Mouse (Mus musculus) hindbrain, embryonic 16.5 days (tissue): ENCODE measurements around the gene Pitpnc1. TPM values are rescaled to one million over a fixed set of nuclear protein-coding genes. Genes with fewer than 3 reads are reported as not detected.

Experiments used
- ATAC-seq: fragments of 200-750 bp; cut with Nextera tagmentation; 2 replicates; pipeline ENCODE4 v1.8.0; 2017; ENCODE audit warnings: moderate TSS enrichment, moderate library complexity
- H3K27ac ChIP-seq: fragments of 300-500 bp; sonication (generic); 2 replicates; pipeline ENCODE4 v1.5.1; 2014; ENCODE audit warnings: low read depth, mild to moderate bottlenecking, control low read depth, low read length, moderate library complexity
- H3K27me3 ChIP-seq: fragments of 300-500 bp; sonication (generic); replicated peaks from 2 replicates; pipeline ENCODE4 v1.6.1; 2014; ENCODE audit warnings: low read length; ENCODE audit not compliant: control insufficient read depth, insufficient read depth
- H3K36me3 ChIP-seq: fragments of 300-500 bp; sonication (generic); 2 replicates; pipeline ENCODE4 v1.6.1; 2014; ENCODE audit warnings: mild to moderate bottlenecking, low read length, moderate library complexity, mixed read lengths; ENCODE audit not compliant: control insufficient read depth, insufficient read depth
- H3K4me1 ChIP-seq: fragments of 300-500 bp; sonication (generic); 2 replicates; pipeline ENCODE4 v1.6.1; 2014; ENCODE audit warnings: low read depth, low read length; ENCODE audit not compliant: control insufficient read depth, insufficient read depth
- H3K4me2 ChIP-seq: fragments of 300-500 bp; sonication (generic); 2 replicates; pipeline ENCODE4 v1.6.1; 2014; ENCODE audit warnings: mild to moderate bottlenecking, low read length, control low read depth, moderate library complexity
- H3K4me3 ChIP-seq: fragments of 300-500 bp; sonication (generic); 2 replicates; pipeline ENCODE4 v1.5.1; 2014; ENCODE audit warnings: mild to moderate bottlenecking, low read length, control low read depth, moderate library complexity
- H3K9ac ChIP-seq: fragments of 300-500 bp; sonication (generic); 2 replicates; pipeline ENCODE4 v1.6.1; 2014; ENCODE audit warnings: low read depth, mild to moderate bottlenecking, control low read depth, low read length, moderate library complexity
- H3K9me3 ChIP-seq: fragments of 300-500 bp; sonication (generic); 2 replicates; pipeline ENCODE4 v1.6.1; 2014; ENCODE audit warnings: mild to moderate bottlenecking, low read length, moderate library complexity; ENCODE audit not compliant: control insufficient read depth
- WGBS: fragments of 180-500 bp; shearing (Covaris S2); extraction: QIAGEN DNeasy Blood & Tissue Kit; methylation state at CpG from one replicate; pipeline ENCODE4 v1.1.7; 2014; 5-methylcytosine and 5-hydroxymethylcytosine counted together
- polyA plus RNA-seq: library from polyadenylated mRNA; unstranded; fragments of >200 nt; fragmentation: Nextera tagmentation; extraction: Ambion mirVana; gene quantifications from 2 replicates; pipeline ENCODE4 v1.2.1, GENCODE M21; 2015

Pitpnc1 gene
- polyA plus RNA-seq, 1 experiment from 2014 or later = 43.0 TPM

GRCm38 (mm10) chr11:107376272-107376671 is 94.2 kb downstream of the Pitpnc1 start:
- no peak for ATAC-seq
- H3K27ac ChIP-seq = no peak overlapping the region
- H3K9ac ChIP-seq = no peak overlapping the region
- H3K27me3 ChIP-seq = no peaks in the 10 kb centered on the region
- no peaks in the 10 kb centered on the region for H3K36me3 ChIP-seq
- peak overlapping the region; percentile 7; the same call in 1 of the 2 replicates for H3K4me2 ChIP-seq
- H3K4me1 ChIP-seq = peaks cover 13% of the 10 kb centered on the region
- H3K4me3 ChIP-seq = no peak overlapping the region
- H3K9me3 ChIP-seq = no peaks in the 10 kb centered on the region
- 37% methylated on average over 12 of the region's 12 CpGs for WGBS

- Histone ChIP-seq H3K36me3 (no peaks in the 10 kb centered on the region), H3K27me3 (no peaks in the 10 kb centered on the region), H3K27ac (no peak overlapping the region), H3K9me3 (no peaks in the 10 kb centered on the region), H3K4me1 (peaks cover 13% of the 10 kb centered on the region), H3K9ac (no peak overlapping the region), H3K4me2 (no peak overlapping the region), H3K4me3 (no peak overlapping the region)
- 83% methylated on average over 11 of the region's 11 CpGs for WGBS
- no peak for ATAC-seq
Observed at GRCm38 (mm10) chr11:107375816-107376215, 94.7 kb downstream of the Pitpnc1 start.

DNA sequence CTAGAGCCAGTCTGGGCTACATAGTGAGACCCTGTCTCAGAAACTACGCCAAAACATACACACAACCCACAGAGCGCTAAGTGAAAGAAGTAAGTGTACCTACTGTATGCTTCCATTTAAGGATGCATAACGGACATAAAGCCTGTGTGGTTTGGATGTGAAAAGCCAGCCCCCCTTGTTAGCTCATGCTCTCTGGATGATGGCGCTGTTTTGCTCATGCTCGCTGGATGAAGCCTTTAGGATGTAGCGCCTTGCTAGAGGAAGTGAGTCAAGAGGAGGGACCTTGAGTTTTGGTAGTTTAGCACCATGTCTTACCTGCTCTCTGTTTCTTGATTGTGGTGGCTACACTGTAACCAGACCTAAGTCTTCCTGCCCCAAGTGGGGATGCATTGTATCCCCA is 96.9 kb downstream of the Pitpnc1 start:
- ATAC-seq = no peak
- Histone ChIP-seq H3K27ac (no peak overlapping the region), H3K9ac (no peak overlapping the region), H3K4me3 (no peak overlapping the region), H3K4me2 (no peak overlapping the region), H3K9me3 (no peaks in the 10 kb centered on the region), H3K4me1 (peaks cover 13% of the 10 kb centered on the region), H3K36me3 (no peaks in the 10 kb centered on the region), H3K27me3 (no peaks in the 10 kb centered on the region)
- WGBS = 93% methylated on average over 6 of the region's 6 CpGs

- no peak overlapping the region for H3K9ac ChIP-seq
- no peaks in the 10 kb centered on the region for H3K9me3 ChIP-seq
- H3K4me1 ChIP-seq = peaks cover 13% of the 10 kb centered on the region
- H3K4me2 ChIP-seq = no peak overlapping the region
- no peaks in the 10 kb centered on the region for H3K36me3 ChIP-seq
- no peaks in the 10 kb centered on the region for H3K27me3 ChIP-seq
- no peak overlapping the region for H3K4me3 ChIP-seq
- H3K27ac ChIP-seq = no peak overlapping the region; the same call in 1 of the 2 replicates
- 90% methylated on average over 4 of the region's 4 CpGs for WGBS
- ATAC-seq = no peak
Observed at GRCm38 (mm10) chr11:107373154-107373553, 97.3 kb downstream of the Pitpnc1 start.

DNA sequence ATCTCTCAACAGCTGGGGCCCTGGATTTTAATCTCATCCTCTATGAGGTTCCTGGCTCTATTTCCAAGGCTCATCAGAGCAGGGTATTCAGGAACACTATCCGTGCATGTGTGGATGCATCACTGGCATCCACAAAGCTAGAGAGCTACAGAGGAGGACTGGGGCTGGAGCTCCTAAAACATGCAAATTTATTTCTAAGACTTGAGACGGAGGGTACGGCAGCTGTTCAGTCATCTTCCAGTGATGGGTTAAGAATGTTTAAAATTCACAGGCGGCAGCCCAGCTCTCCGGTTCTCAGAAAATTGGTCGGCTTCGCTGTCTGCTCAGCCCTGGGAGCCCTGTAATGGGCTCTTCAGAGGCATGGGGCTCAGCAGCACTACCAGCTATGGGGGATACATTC is 97.8 kb downstream of the Pitpnc1 start:
- H3K9me3 ChIP-seq = no peaks in the 10 kb centered on the region
- peak; percentile 20; the same call in 1 of the 2 replicates for ATAC-seq
- no peak overlapping the region for H3K4me2 ChIP-seq
- WGBS = 38% methylated on average over 7 of the region's 7 CpGs
- no peaks in the 10 kb centered on the region for H3K36me3 ChIP-seq
- peak overlapping the region; percentile 63 for H3K27ac ChIP-seq
- no peak overlapping the region for H3K4me3 ChIP-seq
- peaks cover 13% of the 10 kb centered on the region for H3K4me1 ChIP-seq
- no peaks in the 10 kb centered on the region for H3K27me3 ChIP-seq
- H3K9ac ChIP-seq = no peak overlapping the region

GRCm38 (mm10) chr11:107370476-107370875 is 100.0 kb downstream of the Pitpnc1 start:
- ATAC-seq = no peak
- Histone ChIP-seq H3K9me3 (no peaks in the 10 kb centered on the region), H3K27me3 (no peaks in the 10 kb centered on the region), H3K4me1 (peaks cover 6% of the 10 kb centered on the region), H3K4me2 (no peak overlapping the region), H3K9ac (no peak overlapping the region), H3K4me3 (no peak overlapping the region), H3K36me3 (no peaks in the 10 kb centered on the region), H3K27ac (no peak overlapping the region)
- WGBS = 88% methylated on average over 3 of the region's 3 CpGs

- no peak for ATAC-seq
- Histone ChIP-seq H3K9ac (no peak overlapping the region), H3K4me3 (no peak overlapping the region), H3K4me1 (peaks cover 6% of the 10 kb centered on the region), H3K27me3 (no peaks in the 10 kb centered on the region), H3K27ac (no peak overlapping the region), H3K36me3 (no peaks in the 10 kb centered on the region), H3K9me3 (no peaks in the 10 kb centered on the region), H3K4me2 (no peak overlapping the region)
- WGBS = 95% methylated on average over 6 of the region's 6 CpGs
Observed at GRCm38 (mm10) chr11:107369661-107370060, 100.8 kb downstream of the Pitpnc1 start.

GRCm38 (mm10) chr11:107365938-107366712 is 104.4 kb downstream of the Pitpnc1 start:
- no peak for ATAC-seq

GRCm38 (mm10) chr11:107358695-107359094 is 111.8 kb downstream of the Pitpnc1 start:
- Histone ChIP-seq H3K9me3 (no peaks in the 10 kb centered on the region), H3K9ac (no peak overlapping the region), H3K4me3 (no peak overlapping the region), H3K27ac (no peak overlapping the region; the same call in 1 of the 2 replicates), H3K4me2 (no peak overlapping the region), H3K36me3 (no peaks in the 10 kb centered on the region), H3K27me3 (no peaks in the 10 kb centered on the region), H3K4me1 (peaks cover 13% of the 10 kb centered on the region)
- 45% methylated on average over 5 of the region's 5 CpGs for WGBS
- ATAC-seq = peak; percentile 60; the same call in 1 of the 2 replicates

More at GRCm38 (mm10) chr11:107365938-107366712, 104.4 kb downstream of the Pitpnc1 start:
- H3K27me3 ChIP-seq = no peaks in the 10 kb centered on the region
- no peaks in the 10 kb centered on the region for H3K4me1 ChIP-seq
- H3K9ac ChIP-seq = no peak overlapping the region
- no peaks in the 10 kb centered on the region for H3K9me3 ChIP-seq
- no peaks in the 10 kb centered on the region for H3K36me3 ChIP-seq
- no peak overlapping the region for H3K4me2 ChIP-seq
- 73% methylated on average over 13 of the region's 13 CpGs for WGBS
- no peak overlapping the region for H3K4me3 ChIP-seq
- H3K27ac ChIP-seq = no peak overlapping the region
